ENCODE assay signal across 9 mouse cellular contexts in the genomic region with DNA sequence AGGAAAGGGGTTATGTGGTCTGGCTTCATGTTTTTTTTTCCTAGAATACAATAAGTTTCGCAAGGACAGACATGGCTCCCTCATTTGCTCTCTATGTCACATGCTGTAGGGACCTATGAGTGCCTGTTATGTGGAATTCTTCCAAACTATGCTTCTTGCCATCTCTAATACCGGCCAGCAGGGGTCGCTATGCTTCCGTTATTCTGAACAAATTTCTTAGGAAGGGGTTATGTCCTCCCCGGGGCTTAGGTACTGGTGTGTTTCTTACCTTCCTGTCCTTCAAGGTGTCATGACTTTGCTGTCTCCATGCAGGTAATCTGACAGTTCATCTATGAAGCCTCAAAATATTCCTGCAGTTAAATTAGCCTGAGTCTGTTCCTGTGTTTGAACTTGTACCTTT.
DNase-seq lines count a peak whose midpoint lies in the region; ATAC-seq and TF ChIP-seq lines count a peak whose summit lies in the region.
"Had no signal": no experiment of that assay in that cellular context is flagged by ENCODE, and none has a peak within 500 bp of the region (broad histone marks: within the 10 kb centered on the region; RNA-seq: fewer than 3 reads in every experiment).

No protein-coding gene starts in this region.

- no peak overlapping the region for H3K4me3 ChIP-seq in liver, postnatal 0 days (ENCODE audit: low read depth, low read length)
- H3K4me3 ChIP-seq: limb, embryonic 13.5 days had no signal

- peak; percentile 49 for TF ChIP-seq CTCF in liver, postnatal 0 days (IDR thresholded peaks at IDR 0.05; ENCODE audit: low read depth)

- H3K9ac ChIP-seq in liver, postnatal 0 days (replicated peaks) = no peak overlapping the region
- H3K9ac ChIP-seq: limb, embryonic 13.5 days had no signal

- H3K36me3 ChIP-seq in liver, postnatal 0 days (replicated peaks; ENCODE audit: insufficient read depth, low read length) = no peaks in the 10 kb centered on the region
- H3K36me3 ChIP-seq: limb, embryonic 13.5 days had no signal

- H3K4me1 ChIP-seq in liver, postnatal 0 days (ENCODE audit: insufficient read depth) = no peaks in the 10 kb centered on the region
- H3K4me1 ChIP-seq: limb, embryonic 13.5 days had no signal

- no peak for ATAC-seq in liver, postnatal 0 days
- ATAC-seq in frontal cortex, adult (ENCODE audit: low TSS enrichment) = no peak

- no peak overlapping the region for H3K27ac ChIP-seq in liver, postnatal 0 days (ENCODE audit: low read depth)
- H3K27ac ChIP-seq: limb, embryonic 13.5 days had no signal

- H3K27me3 ChIP-seq in liver, postnatal 0 days (ENCODE audit: insufficient read depth, low read length) = no peaks in the 10 kb centered on the region
- H3K27me3 ChIP-seq: limb, embryonic 13.5 days had no signal

- no peaks in the 10 kb centered on the region for H3K9me3 ChIP-seq in liver, postnatal 0 days (ENCODE audit: low read length)
- H3K9me3 ChIP-seq: limb, embryonic 13.5 days had no signal

- no peak overlapping the region for H3K4me2 ChIP-seq in liver, postnatal 0 days (ENCODE audit: low read depth, low read length)
- H3K4me2 ChIP-seq: limb, embryonic 13.5 days had no signal

- intact Hi-C loops in left cerebral cortex, postnatal 14 days (cut with DNase I) = no loop called here
- intact Hi-C loops in left cerebral cortex, postnatal 36 days (cut with DNase I) = no loop called here

- peak; percentile 15 to 65 for DNase-seq in adrenal gland, adult (ENCODE audit: inconsistent age in 2 of 2, low spot score in 1 of 2)
- DNase-seq in adrenal gland, postnatal 4 days (ENCODE audit: low spot score in 2 of 2) = no peak
- DNase-seq in left cerebral cortex, postnatal 14 days (ENCODE audit: low spot score in 2 of 2) = peak; percentile 18 to 21
- no peak for DNase-seq in left cerebral cortex, postnatal 36 days (ENCODE audit: low spot score in 2 of 2)
- DNase-seq in c-Kit-positive CD71-positive TER-119-negative erythroid progenitor cells, embryonic 14.5 days (ENCODE audit: low read depth) = peak; percentile 5
- no peak for DNase-seq in liver, postnatal 0 days
- DNase-seq in lung, postnatal 36 days = no peak

- 11% methylated on average over 5 of the region's 5 CpGs for WGBS in liver, postnatal 0 days (ENCODE audit: insufficient replicate concordance)

- TF ChIP-seq EP300 in liver, postnatal 0 days (IDR thresholded peaks at IDR 0.05; ENCODE audit: low read depth) = no peak

Comparison
In these comparisons a context has a peak if more than half of its experiments do, and no peak if none do; other contexts are left out.
1. DNase-seq: peak in adrenal gland, adult (2 of 2), left cerebral cortex, postnatal 14 days (2 of 2) and c-Kit-positive CD71-positive TER-119-negative erythroid progenitor cells, embryonic 14.5 days (single experiment); none in adrenal gland, postnatal 4 days (0 of 2), left cerebral cortex, postnatal 36 days (0 of 2), liver, postnatal 0 days (single experiment) and lung, postnatal 36 days (single experiment).